Mouse (Mus musculus) gastrocnemius, adult 18-20 months (tissue): ENCODE measurements at regions not wholly inside any gene's neighbourhood (a gene's known extent, or its start where the extent isn't known, plus 50 kb on each side); places are given as distances from the start of the nearest gene placed in this dataset.

Experiments used
- DNase-seq: peaks from one replicate; pipeline ENCODE4 v3.0.0; 2021; ENCODE audit warnings: low spot score

DNA sequence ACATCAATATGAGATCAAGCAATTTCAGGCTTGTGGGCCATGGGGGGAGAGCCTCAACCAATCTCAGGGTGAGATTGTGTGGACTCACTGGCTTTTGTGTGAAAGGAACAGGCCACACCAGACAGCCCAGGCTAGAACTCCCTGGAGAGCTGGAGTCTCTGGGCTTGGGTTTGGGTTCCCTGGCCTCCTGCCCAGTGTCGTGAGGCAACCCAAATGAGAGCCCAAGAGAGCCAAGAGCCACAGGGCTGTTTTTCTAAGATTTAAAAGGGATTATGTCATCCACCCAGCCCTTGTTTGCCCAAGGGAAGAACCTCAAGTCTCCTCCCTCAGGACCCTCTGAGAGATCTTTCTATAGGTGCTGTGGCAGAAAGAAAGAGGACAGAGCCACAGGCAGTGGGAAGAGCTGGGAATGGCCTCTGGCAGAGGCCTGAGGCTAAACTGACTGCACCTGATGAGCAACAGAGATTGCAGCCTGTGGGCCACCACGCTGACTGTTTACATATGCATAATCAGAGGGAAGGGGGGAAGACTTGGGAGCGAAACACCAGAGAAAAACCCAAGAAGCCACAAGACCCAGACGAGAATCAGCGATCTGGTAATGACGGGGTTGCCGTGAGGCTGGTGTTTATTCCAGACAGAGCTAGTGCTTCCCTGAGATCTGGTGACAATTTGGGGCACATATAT lies 92.1 kb downstream of the Bcl2l11 start:
- DNase-seq: peak; percentile 23

DNA sequence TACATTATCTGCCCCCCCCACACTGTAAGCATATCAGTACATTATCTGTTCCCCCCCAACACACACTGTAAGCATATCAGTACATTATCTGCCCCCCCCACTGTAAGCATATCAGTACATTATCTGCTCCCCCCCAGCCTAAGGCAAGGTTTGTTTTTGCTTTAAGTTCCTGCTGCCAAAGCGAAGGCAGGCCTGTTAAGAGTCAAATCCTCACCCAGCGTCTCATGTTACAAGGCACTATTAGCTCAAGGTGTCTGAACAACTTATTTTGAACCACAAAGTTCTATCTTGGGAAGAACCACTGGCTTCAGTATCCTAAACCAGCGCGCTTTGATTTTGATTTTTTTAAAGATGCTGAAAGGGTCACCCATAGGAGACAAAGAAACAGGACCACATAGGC lies 93.1 kb downstream of the Bcl2l11 start:
- no peak for DNase-seq

DNA sequence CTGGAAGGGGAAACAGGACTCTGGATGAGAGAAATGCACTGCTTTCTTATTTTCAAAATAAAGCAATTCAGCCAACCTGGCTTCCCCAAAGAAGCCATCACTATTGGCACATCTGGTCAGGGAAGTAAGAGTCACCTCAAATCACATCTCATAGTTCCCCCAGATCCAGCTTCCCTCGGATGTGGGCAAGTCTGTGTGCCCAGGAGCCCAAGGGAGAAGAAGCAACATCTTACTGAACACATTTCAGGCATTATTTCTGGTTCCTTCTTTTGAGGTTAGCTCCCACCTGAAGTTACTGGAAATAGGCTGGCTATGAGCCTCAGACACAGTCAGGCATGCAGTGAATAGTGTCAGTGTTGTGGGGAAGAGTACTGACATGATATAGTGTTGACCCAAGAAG lies 95.2 kb downstream of the Bcl2l11 start:
- no peak for DNase-seq

DNA sequence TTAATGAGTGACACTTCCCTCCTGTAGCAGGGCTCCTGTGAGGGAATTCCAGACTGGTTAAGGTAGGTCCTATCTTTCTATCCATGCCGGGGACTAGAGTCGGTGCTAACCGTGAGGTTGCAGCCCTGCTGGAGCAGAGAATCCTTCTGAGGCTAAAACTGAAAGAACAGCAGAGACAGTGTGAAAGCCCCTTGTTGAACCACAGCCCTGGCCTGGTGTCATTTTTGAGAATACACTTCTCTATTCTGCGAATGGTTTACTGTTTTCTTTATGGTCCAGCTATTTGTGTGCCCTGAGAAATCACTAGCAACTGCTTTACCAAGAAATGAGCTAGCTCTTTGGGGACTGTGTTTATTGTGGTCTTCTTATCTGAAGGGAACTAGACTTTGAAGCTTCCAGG lies 95.8 kb downstream of the Bcl2l11 start:
- no peak for DNase-seq

DNA sequence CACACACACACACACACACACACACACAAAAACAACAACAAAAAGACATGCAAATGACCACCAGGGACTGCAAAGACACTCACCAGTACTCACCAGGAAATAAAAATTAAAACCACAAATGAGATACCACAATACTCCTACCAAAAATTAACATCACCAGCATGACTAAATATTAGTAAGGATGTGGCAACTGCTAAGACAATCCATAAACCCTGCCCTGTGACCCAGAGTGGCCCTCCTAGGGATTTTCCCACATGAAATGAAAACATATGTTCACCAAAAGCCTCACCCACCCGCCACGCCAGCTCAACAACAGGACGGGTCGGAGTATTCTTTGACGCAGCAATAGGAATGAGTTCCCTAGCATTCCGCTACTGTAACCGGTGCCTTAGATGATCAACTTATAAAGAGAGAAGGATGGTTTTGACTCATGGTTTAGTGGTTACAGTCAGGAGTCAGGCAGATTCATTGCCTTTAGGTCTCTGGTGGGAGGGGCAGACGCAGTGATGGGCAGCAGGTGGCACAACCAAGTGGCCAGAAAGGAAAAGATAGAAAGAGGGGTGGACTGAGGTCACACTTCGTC lies 100.7 kb downstream of the Bcl2l11 start:
- no peak for DNase-seq

DNA sequence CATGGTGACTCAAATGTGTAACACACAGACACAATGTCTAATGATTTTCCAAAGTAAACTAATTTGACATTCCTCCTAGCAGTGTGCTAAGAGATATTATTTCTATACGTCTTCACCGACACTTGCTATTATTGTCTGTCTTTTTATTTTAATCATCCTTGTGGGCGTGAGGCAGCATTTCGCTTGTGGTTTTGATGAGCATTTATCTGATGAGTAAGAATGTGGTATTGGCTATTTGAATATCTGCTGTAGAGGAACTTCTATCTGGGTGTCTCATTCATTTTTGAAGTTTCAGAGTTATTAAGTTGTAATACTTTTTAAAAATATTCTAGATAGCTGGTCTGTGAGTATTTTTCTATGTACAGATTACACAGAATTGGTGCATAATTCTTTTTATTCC lies 103.9 kb downstream of the Bcl2l11 start:
- DNase-seq: no peak

DNA sequence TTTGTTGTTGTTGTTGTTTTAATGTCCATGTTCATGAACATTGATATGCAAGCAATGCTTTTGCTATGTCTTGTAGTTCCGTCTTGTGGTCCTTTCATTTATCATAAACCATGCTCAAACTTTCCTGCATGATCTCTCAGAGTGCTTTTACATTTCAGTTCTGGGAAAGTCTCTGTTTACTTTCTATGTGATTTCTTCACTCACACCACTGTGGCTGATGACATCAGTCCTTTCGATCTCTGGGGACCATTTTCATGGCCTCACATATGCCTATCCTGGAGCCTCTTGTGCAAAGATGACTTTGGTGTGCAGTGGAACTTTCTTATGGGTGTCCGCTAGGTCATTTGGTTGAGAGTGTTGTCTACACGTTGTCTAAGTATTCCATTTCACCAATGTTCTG lies 105.1 kb downstream of the Bcl2l11 start:
- no peak for DNase-seq

DNA sequence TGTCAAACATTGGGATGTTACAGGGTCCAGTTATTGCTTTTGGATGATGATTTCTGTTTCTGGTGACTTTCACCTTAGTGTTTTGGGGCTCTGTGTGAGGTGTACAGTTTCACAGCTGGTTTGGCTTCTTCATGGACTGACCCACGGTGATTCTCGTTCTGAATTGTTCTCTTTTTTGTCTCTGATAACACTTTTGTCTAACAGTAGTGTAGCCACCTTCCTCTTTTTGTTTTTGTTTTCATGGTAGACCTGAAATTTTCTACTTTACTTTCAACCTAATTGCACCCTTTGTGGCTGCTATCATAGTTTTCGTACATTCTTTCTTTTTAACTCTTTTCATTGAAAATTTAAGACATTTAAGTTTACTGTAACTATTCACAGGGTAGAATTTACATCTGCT lies 105.5 kb downstream of the Bcl2l11 start:
- no peak for DNase-seq

DNA sequence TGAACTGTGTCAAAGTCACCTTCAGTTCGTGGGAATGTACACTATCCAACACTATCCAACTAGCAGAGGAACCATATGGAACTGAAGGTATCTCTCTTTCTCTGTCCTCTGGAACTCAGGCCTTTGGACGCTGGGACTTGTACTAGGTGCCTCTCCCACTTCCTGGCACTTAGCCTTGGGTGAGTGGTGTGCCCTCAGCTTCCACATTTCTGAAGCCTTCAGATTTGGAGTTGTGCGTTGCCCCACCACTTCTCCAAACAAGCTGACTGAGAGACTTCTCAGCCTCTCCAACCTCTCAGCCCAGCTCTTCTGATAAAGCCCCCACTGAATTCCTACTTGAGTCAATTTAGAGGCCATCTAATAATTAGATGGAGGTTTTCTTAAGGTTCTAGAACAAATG lies 106.2 kb downstream of the Bcl2l11 start:
- DNase-seq: no peak

DNA sequence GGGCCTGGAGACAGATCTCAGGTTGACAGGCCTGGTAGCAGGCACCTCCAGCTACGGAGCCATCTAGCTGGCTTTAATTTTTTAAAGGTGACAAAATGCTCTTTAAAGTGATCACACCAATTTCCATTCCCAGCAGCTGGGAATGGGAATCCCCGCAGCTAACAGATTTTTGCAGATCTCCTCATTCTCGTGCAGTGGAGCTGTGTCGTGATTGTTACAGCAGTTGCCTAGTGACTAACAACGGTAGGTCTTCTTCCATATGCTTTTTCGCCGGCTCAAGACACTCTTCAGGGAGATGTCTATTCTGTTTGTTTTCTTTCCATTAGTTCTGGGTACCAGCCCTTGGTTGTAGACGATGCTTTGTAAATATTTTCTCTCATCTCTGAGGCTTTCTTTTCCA lies 109.3 kb downstream of the Bcl2l11 start:
- no peak for DNase-seq

DNA sequence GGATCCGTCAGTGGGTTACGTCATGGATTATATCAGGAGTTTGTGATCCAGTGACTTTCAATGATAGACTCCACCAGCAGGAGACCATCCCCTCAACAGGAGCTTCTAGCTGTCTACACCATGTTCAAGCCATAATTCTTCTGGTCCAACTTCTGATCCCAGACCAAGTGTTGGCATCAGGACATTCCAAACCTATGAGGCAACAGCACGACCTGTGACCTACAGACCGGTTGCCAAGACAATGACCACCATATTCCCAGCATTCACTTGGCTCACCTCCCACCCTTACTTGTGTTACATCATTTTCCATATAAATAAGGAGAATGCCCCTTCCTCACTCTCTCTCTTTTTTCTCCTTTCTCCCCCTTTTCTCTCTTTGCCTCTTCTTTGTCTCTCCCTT lies 113.6 kb downstream of the Bcl2l11 start:
- no peak for DNase-seq

DNA sequence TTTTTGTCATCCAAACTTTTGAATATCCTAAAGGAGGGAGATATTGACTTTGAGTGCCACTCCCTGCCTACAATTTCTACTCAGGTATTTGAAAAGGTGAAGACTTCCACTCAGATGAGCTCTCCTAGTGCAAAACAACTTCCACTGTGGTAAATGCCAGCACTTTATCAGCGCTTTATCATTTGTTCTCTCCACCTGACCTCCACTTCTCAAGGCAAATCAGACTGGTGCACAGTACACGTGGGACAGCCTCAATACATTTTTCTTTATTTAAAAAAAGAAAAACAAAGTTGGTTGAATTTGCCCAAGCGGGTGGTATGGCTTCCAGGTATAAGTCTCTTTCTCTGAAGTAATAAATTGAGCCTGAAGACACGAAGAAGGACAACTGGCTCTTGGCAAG lies 114.2 kb downstream of the Bcl2l11 start:
- no peak for DNase-seq

DNA sequence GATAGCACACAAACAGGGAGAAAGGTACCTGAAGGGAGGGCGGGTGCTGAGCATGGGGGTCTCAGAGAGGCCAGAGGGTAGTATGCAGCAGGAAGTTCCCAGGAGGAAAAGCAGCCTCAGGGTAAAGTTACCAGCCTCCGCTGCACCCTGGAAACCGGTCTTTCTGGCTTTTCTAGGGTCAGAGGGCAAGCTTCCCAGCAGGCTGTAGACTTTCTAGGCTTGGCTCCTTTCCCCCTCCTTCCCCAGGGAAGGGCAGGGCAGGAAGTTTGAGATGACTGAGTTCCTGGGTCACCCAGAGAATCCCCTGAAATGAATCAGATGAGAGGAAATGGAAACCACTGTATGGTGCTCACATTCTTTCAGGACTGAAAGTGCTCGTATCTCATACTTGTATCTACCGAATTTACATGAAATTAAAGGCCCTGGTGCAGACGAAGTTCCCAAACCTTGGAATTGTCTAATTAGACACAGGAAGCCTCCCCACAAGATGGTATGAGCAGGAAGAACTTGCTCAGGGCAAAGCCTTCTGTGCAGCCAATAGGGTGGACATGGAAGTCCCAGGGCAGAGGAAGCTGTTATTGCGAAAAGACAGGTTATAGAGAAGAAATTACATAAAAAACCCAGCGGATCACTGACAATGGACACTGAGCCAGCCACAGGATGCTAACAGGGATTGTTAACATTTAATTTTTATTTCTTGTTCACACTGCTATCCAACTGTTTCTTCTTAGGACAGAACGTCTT lies 114.9 kb downstream of the Bcl2l11 start:
- peak; percentile 15 for DNase-seq

DNA sequence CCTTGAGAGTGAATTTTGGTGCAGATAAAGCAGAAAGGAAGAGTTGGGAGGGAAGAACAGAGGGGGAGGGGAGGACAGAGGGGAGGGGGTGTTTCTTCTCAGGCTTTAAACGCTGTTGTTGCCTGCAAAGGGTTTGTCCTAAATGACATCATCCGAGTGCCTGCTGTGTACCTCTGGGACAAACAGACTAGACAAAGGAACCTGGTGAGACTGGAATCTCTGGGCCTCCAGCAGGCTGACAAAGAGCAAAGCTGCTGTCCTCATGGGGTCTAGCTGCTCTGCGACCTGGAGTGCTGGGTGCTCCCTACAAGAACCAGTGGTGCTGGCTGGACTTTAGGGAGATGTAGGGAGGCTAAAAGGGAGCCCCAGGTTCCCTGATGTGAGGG lies 115.4 kb downstream of the Bcl2l11 start:
- DNase-seq: no peak

DNA sequence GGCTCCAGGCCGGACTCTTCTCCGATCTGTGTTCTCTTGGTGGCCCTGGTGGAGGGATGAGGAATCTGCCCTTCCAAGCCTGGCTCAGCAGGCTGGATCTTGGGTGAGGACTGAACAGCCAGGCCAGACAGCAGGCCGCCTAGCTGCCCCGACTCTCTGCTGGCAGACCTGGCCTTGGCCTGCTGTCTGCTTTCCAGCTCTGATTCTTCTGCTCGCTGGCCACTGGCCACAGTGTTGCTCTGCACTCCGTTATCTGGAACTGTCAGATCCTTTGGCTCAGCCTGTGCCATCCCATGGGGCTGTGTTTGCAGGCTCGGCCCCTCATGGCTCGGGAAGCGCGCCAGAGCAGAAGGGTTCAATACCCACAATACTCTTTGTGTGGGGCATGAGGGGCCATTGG lies 119.7 kb downstream of the Bcl2l11 start:
- peak; percentile 61 for DNase-seq

DNA sequence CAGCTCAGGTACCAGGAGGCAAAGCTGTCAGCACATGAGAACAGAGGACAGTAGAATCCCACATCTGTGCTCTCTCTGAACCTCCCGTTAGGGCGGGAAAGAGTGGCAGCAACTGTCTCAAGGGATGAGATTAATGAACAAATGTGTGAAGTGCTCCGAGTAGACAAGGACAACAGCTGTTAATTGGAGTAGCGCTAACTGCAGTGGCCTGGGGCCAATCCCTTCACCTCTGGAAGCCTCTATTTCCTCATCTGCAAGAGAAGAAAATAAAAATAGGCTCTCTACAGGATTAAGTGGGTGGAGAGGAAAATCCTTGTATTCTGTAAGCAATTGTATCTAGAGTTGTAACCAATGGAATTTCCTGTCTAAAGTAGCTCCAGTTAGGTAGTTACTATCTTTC lies 122.1 kb downstream of the Bcl2l11 start:
- DNase-seq: no peak

DNA sequence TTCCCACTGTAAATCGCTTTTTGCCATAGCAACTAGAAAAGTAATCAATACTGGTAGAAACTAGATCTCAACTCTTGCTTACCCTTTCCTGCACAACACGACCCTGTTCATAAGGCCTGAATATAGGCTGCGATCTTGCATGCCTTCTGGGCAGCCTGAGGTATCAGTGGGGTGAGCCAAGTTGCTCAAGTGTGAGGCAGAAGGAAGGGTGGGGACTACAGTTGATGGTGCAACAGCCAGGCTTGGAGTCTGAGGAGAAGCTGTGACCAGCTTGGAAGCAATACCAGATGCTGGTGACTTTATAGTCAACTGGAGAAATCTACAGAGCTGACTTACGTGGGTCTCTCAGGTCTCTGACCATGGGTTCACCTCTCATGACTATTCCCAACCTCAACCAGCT lies 123.3 kb downstream of the Bcl2l11 start:
- DNase-seq: no peak

DNA sequence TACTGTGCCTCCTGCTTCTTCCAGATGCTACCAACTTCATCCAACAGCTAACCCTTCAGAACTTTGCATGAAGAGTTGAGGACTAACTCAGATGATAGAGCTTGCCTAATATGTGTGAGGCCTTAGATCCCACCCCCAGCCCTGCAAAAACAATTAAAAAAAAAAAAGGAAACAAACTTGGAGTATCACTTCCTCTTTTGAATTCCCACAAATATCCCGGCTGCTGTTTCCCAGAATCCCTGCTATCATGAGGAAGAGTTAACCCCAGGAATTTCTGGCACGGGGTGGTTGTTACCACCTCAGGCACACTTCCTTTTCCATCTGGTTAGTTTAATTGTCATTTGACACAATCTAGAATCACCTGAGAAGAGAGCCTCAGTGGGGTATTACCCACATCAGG lies 123.8 kb downstream of the Bcl2l11 start:
- no peak for DNase-seq

DNA sequence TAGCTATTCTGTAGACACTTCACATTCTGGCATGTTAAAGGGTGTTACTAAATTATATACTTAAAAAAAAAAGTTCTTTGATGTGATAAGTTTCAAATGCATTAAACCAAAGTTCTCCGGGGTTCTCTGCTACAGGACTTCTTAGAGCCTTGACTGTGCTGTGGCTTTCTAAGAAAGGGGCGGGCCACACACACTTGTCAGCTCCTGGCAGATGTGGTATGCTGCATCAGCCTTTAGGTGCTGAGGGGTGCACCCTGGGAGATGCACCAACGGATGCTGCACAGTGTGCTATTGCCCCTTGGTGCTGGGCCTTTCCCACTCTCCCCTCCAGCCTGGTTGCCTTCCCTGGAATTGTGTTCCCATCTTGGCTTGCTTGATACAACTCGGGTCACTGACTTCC lies 125.0 kb downstream of the Bcl2l11 start:
- no peak for DNase-seq

DNA sequence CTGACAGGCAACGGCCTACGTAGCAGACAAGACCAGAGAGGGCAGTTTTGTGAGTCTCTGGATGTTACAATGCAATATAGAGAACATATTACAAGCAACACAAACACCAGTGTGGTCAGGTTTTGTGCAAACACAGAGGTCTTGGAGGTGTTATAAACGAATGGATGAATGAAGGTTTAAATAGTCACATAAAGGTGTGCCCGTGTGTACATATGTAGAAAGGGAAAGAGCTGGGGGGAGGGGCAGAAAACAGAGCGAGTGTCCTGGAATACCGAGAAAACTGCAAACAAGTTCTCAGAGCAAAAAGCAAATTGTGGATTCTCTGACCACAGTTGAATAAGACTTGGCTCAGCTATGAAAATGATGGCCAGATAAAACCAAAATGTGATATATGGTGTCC lies 130.8 kb downstream of the Bcl2l11 start:
- no peak for DNase-seq

DNA sequence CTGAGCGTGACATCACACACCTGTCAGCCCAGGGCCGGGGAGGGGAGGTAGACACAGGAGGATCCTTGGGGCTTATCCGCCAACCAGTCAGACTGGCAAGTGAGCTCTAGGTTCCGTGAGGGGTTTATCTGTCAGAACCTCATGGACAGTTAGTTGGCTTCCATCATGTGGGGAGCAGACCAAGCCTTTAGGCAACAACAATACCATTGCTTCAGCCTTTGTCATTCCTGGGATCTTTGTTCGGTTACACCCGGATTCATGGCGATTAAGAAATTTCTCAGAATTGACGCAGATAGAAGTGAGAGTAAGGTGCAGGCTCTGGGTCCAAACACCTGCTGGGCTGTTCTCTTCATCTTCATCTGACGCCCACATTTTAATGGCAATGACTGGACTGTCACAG lies 131.4 kb downstream of the Bcl2l11 start:
- no peak for DNase-seq

DNA sequence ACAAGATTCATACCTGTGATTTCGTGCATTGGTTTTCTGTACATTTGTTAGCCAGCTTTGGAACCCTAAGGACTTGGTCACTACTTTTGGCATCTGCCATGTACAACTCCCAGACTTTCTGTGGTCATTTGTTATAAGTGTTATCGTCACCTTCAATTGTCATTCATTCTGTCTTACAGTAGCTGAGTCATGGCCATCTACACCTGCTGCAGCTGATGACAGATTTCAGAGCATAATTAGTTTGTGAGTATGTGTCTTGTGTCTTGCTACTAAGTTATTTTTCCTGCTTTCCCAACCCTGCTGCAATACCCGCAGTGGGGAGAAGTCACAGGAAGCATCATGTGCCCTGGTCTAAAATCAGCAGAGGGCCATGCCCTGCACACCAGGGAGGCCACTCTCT lies 138.0 kb downstream of the Bcl2l11 start:
- DNase-seq: no peak
